Mouse (Mus musculus) MEL-GATA-1-ER (cell line): ENCODE measurements around the gene Tmco5.
"Not testable (repeated sequence)": the region's sequence is repeated elsewhere in the genome, so short reads cannot be mapped to it uniquely, and the experiment has no call there.

Source experiments
- DNase-seq: peaks from one replicate; pipeline ENCODE4 v3.0.0-alpha.2; 2012; ENCODE audit warnings: low read depth; ENCODE audit errors: extremely low read depth

The Tmco5 gene

DNA sequence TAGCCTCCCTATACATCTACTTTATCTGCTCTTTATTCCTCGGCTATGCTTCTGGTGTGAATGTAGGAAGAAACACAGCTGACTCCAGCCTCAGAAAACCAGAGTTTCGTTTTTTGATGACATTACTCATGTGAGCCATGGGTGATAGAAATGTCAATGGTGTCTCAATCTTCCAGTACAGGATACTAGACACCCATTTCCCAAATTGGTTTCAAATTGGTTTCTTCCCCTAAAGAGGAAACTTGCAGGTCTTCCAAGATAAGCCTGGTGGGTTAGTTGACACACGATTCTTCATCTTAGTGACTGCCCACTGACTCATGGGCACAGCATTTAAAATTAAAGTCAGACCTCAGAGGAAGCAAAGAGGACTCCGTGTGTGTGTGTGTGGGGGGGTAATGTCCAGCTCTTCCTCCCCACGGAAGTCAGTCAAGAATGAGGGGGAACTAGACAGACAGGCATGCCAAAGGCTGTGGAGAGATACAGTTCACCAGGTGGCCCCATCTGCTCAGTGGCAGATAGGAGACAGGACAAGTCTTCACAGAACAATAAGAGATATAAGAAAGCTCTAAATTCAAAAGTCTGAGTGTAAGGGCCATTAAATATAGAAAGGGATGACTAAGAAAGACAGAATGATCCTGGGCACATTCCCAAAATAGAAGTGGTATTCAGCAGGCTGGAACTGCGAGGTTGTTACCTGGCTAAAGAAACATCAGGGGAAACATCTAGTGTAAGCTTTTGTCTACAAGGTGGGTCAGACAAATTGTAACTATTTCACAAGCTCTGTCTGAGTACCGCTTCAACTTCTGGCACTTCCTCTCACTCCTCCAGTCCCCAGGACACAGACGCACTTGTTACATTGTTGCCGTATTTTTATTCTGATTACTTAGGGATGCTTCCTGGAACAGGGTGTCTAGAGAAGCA lies 44.3 kb downstream of the Tmco5 start:
- DNase-seq: no peak

DNA sequence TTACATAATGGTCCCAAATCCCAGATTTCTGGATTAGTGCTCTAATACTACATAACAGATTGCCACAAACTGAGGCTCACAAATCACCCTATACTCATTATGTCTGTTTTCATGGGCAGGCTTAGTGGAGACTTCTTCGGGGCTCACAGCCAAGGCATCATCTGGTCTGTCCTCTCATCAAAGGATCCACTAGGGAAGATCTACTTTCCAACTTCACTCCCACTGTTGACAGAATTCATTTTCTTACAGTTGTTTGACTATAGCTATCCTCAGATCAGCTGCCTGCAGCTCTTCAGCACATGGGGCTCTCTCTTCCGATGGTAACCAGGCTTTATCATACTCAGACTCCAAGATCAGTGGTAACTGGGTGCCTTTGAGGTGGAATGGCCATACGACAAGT lies 45.2 kb downstream of the Tmco5 start:
- no peak for DNase-seq

- DNase-seq: no peak
Observed at GRCm38 (mm10) chr2:116924292-116924691, 45.8 kb downstream of the Tmco5 start.

- no peak for DNase-seq
Observed at GRCm38 (mm10) chr2:116925230-116925629, 46.7 kb downstream of the Tmco5 start.

GRCm38 (mm10) chr2:116932218-116932617 lies 53.7 kb downstream of the Tmco5 start:
- no peak for DNase-seq

DNA sequence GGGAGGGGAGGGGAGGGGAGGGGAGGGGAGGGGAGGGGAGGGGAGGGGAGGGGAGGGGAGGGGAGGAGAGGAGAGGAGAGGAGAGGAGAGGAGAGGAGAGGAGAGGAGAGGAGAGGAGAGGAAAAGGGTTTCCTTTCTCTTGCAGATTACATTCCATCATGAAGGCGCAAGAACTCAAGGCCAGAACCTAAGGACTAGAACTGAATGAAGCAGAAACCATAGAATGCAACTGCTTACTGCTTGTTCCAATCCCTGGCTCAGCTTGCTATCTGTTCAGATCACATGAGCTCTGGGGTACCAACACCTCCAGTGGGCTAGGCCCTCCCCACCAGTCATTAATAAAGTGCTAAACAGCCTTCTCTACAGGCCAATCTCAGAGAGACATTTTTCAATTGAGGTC lies 55.7 kb downstream of the Tmco5 start:
- not testable (repeated sequence) for DNase-seq

- DNase-seq: no peak
Observed at GRCm38 (mm10) chr2:116934776-116935175, 56.3 kb downstream of the Tmco5 start.

- DNase-seq: no peak
Observed at GRCm38 (mm10) chr2:116936371-116936770, 57.9 kb downstream of the Tmco5 start.

DNA sequence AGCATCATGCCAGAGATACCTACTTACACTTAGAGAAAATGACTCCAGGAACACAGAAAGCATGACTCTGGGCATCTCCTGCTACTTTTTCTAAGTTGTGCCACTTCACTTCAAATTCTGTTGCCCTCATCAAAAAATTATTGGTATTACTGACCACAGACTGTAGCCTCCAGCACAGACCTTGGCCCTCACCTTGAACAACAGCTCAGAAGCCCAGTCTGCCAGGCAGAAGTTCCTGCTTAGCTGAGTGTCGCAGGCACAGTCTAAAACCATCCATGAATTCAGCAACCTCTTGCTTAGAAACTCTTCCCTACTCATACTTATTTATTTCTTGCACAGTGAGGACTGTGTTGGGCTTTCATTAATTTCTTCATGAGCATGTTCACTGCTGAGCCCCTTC lies 58.7 kb downstream of the Tmco5 start:
- no peak for DNase-seq

GRCm38 (mm10) chr2:116941816-116942215 lies 63.3 kb downstream of the Tmco5 start:
- no peak for DNase-seq
